Mouse (Mus musculus) kidney, postnatal 0 days (tissue): ENCODE measurements around the gene Ripply1. TPM values are rescaled to one million over a fixed set of nuclear protein-coding genes. Genes with fewer than 3 reads are reported as not detected.
"Not testable (repeated sequence)": the region's sequence is repeated elsewhere in the genome, so short reads cannot be mapped to it uniquely, and the experiment has no call there.

ENCODE experiments used
- ATAC-seq: fragments of 200-750 bp; cut with Nextera tagmentation; replicated peaks from 2 replicates; pipeline ENCODE4 v1.8.0; 2017; ENCODE audit warnings: low read depth, moderate number of reproducible peaks, moderate TSS enrichment, moderate library complexity; ENCODE audit not compliant: low FRiP score
- DNase-seq: peaks from one replicate; pipeline ENCODE4 v3.0.0-alpha.2; 2016; ENCODE audit warnings: low spot score
- H3K27ac ChIP-seq: fragments of 300-500 bp; sonication (generic); 2 replicates; pipeline ENCODE4 v1.5.1; 2014; ENCODE audit warnings: mild to moderate bottlenecking
- H3K27me3 ChIP-seq: fragments of 300-500 bp; sonication (generic); 2 replicates; pipeline ENCODE4 v1.6.1; 2014; ENCODE audit warnings: low read length, mixed read lengths; ENCODE audit not compliant: insufficient read depth
- H3K36me3 ChIP-seq: fragments of 300-500 bp; sonication (generic); 2 replicates; pipeline ENCODE4 v1.6.1; 2014; ENCODE audit warnings: low read length, mixed read lengths; ENCODE audit not compliant: insufficient read depth
- H3K4me1 ChIP-seq: fragments of 300-500 bp; sonication (generic); replicated peaks from 2 replicates; pipeline ENCODE4 v1.6.1; 2014; ENCODE audit warnings: antibody characterized with exemption, low read length, mixed read lengths; ENCODE audit not compliant: insufficient read depth
- H3K4me2 ChIP-seq: fragments of 300-500 bp; sonication (generic); 2 replicates; pipeline ENCODE4 v1.6.1; 2014; ENCODE audit warnings: mild to moderate bottlenecking, low read length, moderate library complexity, mixed read lengths
- H3K4me3 ChIP-seq: fragments of 300-500 bp; sonication (generic); replicated peaks from 2 replicates; pipeline ENCODE4 v1.5.1; 2014; ENCODE audit warnings: low read depth, low read length
- H3K9ac ChIP-seq: fragments of 300-500 bp; sonication (generic); 2 replicates; pipeline ENCODE4 v1.6.1; 2014; ENCODE audit warnings: low read depth, low read length
- H3K9me3 ChIP-seq: fragments of 300-500 bp; sonication (generic); replicated peaks from 2 replicates; pipeline ENCODE4 v1.6.1; 2016; ENCODE audit warnings: low read length, inconsistent platforms, mixed read lengths
- CTCF ChIP-seq: IDR thresholded peaks from 2 replicates; pipeline ENCODE4 v1.5.1; 2016; ENCODE audit warnings: antibody characterized with exemption, low read depth, mild to moderate bottlenecking, moderate library complexity
- WGBS: fragments of 180-500 bp; shearing (Covaris S2); extraction: QIAGEN DNeasy Blood & Tissue Kit; methylation state at CpG from one replicate; pipeline ENCODE4 v1.1.7; 2014; 5-methylcytosine and 5-hydroxymethylcytosine counted together
- polyA plus RNA-seq: library from polyadenylated mRNA; unstranded; fragments of >200 nt; fragmentation: Nextera tagmentation; extraction: Ambion mirVana; gene quantifications from 2 replicates; pipeline ENCODE4 v1.2.1, GENCODE M21; 2015

Ripply1 gene
- polyA plus RNA-seq, 1 experiment from 2014 or later: not detected

DNA sequence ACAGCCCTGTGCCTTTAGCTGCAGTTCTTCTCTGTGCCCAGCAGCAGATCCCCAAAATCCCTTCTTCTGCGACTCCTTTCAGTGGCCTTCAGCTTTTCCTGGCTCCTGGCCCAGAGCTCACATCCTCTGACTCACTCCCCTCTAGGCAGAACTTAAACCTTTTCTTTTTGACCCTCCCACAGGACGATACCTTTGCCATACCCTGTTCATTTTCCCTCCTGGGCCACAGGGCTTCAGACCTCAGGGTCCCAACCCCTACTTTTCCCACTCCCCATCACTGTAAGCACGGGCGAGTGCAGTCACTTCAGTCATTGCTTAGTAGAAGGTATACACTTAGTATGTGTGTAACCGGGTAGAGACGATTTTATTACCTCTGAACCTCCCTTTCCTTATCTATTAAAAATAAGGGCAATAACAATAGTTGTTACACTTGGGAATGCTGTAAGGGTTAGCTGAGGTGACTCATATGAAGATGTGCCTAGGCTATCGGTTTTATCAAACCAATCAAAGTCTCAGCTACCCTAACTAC lies 7.0 kb downstream of the Ripply1 start:
- Histone ChIP-seq H3K4me2 (no peak overlapping the region), H3K27me3 (no peaks in the 10 kb centered on the region), H3K4me3 (no peak overlapping the region), H3K9me3 (no peaks in the 10 kb centered on the region), H3K4me1 (no peaks in the 10 kb centered on the region), H3K9ac (no peak overlapping the region), H3K27ac (no peak overlapping the region), H3K36me3 (no peaks in the 10 kb centered on the region)
- TF ChIP-seq CTCF: no peak
- DNase-seq: no peak
- 62% methylated on average over 7 of the region's 7 CpGs for WGBS
- no peak for ATAC-seq

DNA sequence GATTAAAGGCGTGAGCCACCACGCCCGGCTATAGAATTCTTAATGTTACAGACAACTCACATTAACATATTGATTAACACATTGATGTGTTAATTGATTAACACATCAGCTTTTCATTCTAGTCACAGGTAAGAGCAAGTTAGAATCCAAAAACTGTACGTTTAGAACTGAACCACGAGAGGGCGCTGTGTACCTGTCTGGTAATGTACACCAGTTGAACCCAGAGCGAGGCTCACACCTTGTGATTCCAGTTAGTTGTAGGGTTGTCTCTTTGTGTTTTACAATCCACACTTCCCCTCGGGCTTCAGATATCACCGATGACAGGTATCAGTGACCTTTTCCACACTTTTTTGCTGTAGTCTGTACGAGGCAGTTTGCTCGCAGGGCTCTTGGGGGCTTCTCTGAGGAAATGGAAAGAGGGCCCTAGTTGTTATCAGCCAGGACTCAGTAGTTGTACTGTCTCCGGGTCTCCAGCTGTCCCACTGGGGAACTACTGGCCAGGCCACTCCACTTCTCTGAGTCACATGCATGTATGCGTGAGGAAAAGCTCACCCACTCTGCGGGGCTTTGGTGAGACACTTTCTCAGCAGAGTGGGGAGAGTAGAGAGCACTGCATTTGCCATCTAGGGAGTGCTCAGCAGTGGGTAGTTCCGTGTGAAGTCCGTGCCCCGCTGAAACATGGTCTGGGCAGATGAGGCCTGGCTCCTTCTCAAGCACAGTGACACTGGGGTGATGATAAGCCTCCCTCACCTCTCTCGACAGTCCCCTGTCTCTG lies 7.7 kb downstream of the Ripply1 start:
- ATAC-seq (peak; percentile 71; the same call in 1 of the 2 replicates), DNase-seq (peak; percentile 73)
- no peak overlapping the region for H3K27ac ChIP-seq

DNA sequence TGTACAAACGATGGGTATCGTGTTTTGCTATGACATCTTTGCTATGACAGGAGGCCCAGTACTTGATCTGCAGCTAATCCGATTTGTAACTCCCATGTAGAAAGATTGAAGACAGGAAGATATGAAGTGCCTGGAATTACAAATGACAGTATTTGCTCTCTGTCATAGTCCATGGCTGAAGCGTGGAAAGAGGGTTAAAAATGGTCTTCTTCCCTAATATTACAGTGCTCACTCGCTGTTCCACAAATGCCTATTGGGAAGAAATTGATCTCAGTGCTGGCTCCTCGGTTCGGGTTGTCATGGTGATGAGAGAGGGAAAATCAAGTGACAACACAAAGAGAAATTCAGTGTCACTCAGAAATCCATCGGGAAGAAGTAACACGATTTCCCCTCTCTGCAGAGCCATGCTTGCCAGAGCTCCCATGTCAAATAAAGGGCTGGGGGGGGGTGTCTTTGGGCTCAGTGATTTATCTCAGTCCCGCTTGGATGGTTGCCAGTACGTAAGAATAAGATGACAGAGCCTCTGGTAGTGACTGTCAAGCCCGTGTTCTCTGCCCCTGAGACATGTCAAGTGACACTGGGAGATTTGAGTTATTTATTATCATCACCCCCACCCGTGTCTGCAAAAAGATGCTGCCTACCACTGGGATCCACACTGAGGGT lies 12.0 kb downstream of the Ripply1 start:
- DNase-seq (no peak), ATAC-seq (no peak)
- no peaks in the 10 kb centered on the region for H3K4me1 ChIP-seq
- no peak overlapping the region for H3K9ac ChIP-seq
- H3K36me3 ChIP-seq: no peaks in the 10 kb centered on the region
- WGBS: 72% methylated on average over 13 of the region's 13 CpGs
- H3K9me3 ChIP-seq: no peaks in the 10 kb centered on the region
- no peaks in the 10 kb centered on the region for H3K27me3 ChIP-seq
- H3K27ac ChIP-seq: no peak overlapping the region
- H3K4me2 ChIP-seq: no peak overlapping the region
- TF ChIP-seq CTCF: no peak
- H3K4me3 ChIP-seq: no peak overlapping the region

More for the DNA sequence above, 7.7 kb downstream of the Ripply1 start:
- WGBS: 45% methylated on average over 18 of the region's 18 CpGs
- peak; percentile 75 for TF ChIP-seq CTCF
- H3K27me3 ChIP-seq: no peaks in the 10 kb centered on the region
- no peak overlapping the region for H3K4me2 ChIP-seq
- H3K4me3 ChIP-seq: no peak overlapping the region
- H3K9ac ChIP-seq: no peak overlapping the region
- H3K9me3 ChIP-seq: no peaks in the 10 kb centered on the region
- no peaks in the 10 kb centered on the region for H3K4me1 ChIP-seq
- H3K36me3 ChIP-seq: no peaks in the 10 kb centered on the region

DNA sequence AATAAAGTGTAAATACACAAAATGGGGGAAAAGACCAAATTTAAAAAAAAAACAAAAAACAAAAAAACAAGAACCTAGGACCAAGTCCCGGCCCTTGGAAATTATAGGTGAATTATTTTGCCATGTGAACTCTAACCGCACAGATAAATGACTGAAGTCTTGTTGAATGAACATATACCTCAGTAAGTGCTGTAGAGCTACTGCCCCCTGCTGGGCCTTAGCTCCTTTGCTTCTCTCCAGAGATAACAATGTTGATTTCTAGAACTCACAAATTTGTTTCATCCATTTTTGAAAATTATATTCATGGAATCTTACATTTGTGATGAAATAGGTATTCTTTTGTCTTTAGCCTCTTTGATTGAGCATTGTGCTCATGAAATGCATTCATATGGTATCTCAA lies 19.6 kb downstream of the Ripply1 start:
- ATAC-seq: no peak
- H3K9me3 ChIP-seq: no peaks in the 10 kb centered on the region
- H3K4me2 ChIP-seq: no peak overlapping the region
- 78% methylated on average over 2 of the region's 2 CpGs for WGBS
- H3K27me3 ChIP-seq: no peaks in the 10 kb centered on the region
- no peak overlapping the region for H3K4me3 ChIP-seq
- H3K27ac ChIP-seq: no peak overlapping the region
- peak; percentile 64 for TF ChIP-seq CTCF
- H3K4me1 ChIP-seq: no peaks in the 10 kb centered on the region
- H3K9ac ChIP-seq: no peak overlapping the region
- DNase-seq: peak; percentile 16
- H3K36me3 ChIP-seq: no peaks in the 10 kb centered on the region

DNA sequence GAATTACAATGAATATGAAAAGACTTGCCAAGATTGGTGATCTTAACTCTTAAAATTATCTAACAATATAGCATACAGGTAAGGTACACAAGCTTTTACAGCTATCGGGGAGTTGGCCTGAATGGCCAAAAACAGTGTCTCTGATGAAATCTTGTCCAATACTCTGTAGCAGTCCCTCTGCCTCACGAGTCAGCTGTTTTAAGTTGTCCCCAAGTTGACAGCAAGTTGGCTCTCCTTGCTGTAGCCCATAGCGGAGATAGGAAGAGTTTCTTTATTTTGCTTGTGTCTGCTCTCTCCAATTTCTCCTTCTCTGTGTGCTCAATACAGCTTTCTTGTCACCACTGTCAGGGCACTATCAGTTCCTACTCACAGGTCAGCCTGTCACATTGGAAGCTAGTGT lies 23.5 kb downstream of the Ripply1 start:
- H3K9ac ChIP-seq, H3K27me3 ChIP-seq, H3K27ac ChIP-seq, H3K4me2 ChIP-seq, H3K36me3 ChIP-seq, H3K9me3 ChIP-seq, H3K4me1 ChIP-seq, DNase-seq, H3K4me3 ChIP-seq, ATAC-seq: not testable (repeated sequence)
- WGBS: 83% methylated on average over 3 of the region's 3 CpGs

DNA sequence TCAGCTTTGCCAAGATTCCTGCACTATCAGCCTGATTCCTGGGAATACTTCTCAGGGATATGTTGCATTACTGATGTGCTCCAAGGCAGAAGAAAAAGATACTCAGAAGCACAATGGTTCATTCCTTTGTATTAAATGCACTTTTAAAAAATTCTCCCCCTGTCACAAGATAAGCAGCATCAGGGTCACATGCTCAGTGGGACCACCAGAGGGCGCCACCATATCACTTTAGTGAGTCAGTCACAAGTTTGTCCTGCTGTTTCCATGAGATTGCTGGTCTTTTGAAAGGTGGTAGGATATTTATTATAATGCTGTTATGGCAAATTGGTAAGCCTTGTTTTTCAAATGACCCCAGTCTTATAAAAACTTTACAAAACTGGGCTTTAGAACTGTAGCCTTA lies 30.3 kb downstream of the Ripply1 start:
- Histone ChIP-seq H3K9ac (no peak overlapping the region), H3K36me3 (no peaks in the 10 kb centered on the region), H3K9me3 (no peaks in the 10 kb centered on the region), H3K4me3 (no peak overlapping the region), H3K27ac (no peak overlapping the region), H3K4me1 (no peaks in the 10 kb centered on the region), H3K27me3 (no peaks in the 10 kb centered on the region), H3K4me2 (no peak overlapping the region)
- TF ChIP-seq CTCF: peak; percentile 76
- 4% methylated on average over 1 of the region's 1 CpGs for WGBS
- no peak for ATAC-seq
- peak; percentile 31 for DNase-seq
